28 mouse cellular contexts compared by ENCODE assay signal in genomic region chr2:181570375-181570774, GRCm38 (mm10). TPM values are rescaled to one million over a fixed set of nuclear protein-coding genes. Genes with fewer than 3 reads are reported as not detected.
A peak's percentile ranks its signal among the peaks of the same experiment; 100 is the strongest.
DNase-seq lines count a peak whose midpoint lies in the region; ATAC-seq and TF ChIP-seq lines count a peak whose summit lies in the region.
"Had no signal": no experiment of that assay in that cellular context is flagged by ENCODE, and none has a peak within 500 bp of the region (broad histone marks: within the 10 kb centered on the region; RNA-seq: fewer than 3 reads in every experiment).

No protein-coding gene starts in this region.

- H3K4me1 ChIP-seq in midbrain, embryonic 11.5 days (ENCODE audit: control insufficient read depth, insufficient read depth, low read length), result no peaks in the 10 kb centered on the region
- no peaks in the 10 kb centered on the region for H3K4me1 ChIP-seq in midbrain, postnatal 0 days (ENCODE audit: insufficient read depth, low read length)
- H3K4me1 ChIP-seq: forebrain, embryonic 12.5 days; hindbrain, embryonic 15.5 days; midbrain, embryonic 13.5 days; stomach, embryonic 15.5 days had no signal

- no peak overlapping the region for H3K27ac ChIP-seq in midbrain, embryonic 11.5 days (ENCODE audit: low read depth, low read length)
- no peak overlapping the region for H3K27ac ChIP-seq in midbrain, postnatal 0 days (ENCODE audit: low read depth, low read length)
- H3K27ac ChIP-seq: forebrain, embryonic 12.5 days; hindbrain, embryonic 10.5 days; hindbrain, embryonic 15.5 days; midbrain, embryonic 13.5 days; stomach, embryonic 15.5 days had no signal

- no peak overlapping the region for H3K9ac ChIP-seq in midbrain, embryonic 11.5 days (ENCODE audit: low read length)
- H3K9ac ChIP-seq in midbrain, postnatal 0 days (replicated peaks; ENCODE audit: low read length, poor library complexity, severe bottlenecking), result no peak overlapping the region
- H3K9ac ChIP-seq: forebrain, embryonic 12.5 days; hindbrain, embryonic 15.5 days; midbrain, embryonic 13.5 days; stomach, embryonic 15.5 days had no signal

- no peak for TF ChIP-seq CTCF in midbrain, postnatal 0 days (IDR thresholded peaks at IDR 0.05)

- no peaks in the 10 kb centered on the region for H3K9me3 ChIP-seq in midbrain, embryonic 11.5 days (ENCODE audit: control insufficient read depth, low read length)
- H3K9me3 ChIP-seq in midbrain, postnatal 0 days (ENCODE audit: low read length), result no peaks in the 10 kb centered on the region
- H3K9me3 ChIP-seq: forebrain, embryonic 12.5 days; hindbrain, embryonic 10.5 days; hindbrain, embryonic 15.5 days; stomach, embryonic 15.5 days had no signal

- no peaks in the 10 kb centered on the region for H3K36me3 ChIP-seq in midbrain, embryonic 11.5 days (ENCODE audit: control insufficient read depth, insufficient read depth, low read length)
- peaks cover 14% of the 10 kb centered on the region for H3K36me3 ChIP-seq in midbrain, postnatal 0 days (ENCODE audit: insufficient read depth, low read length)

- DNase-seq in cerebellum, adult 8-10 months, result peak; percentile 39
- no peak for DNase-seq in cerebellum, postnatal 4 days (ENCODE audit: low spot score in 2 of 2)
- DNase-seq in gastrocnemius, postnatal 10 days, result peak; percentile 1
- DNase-seq in gastrocnemius, adult 8-10 months (ENCODE audit: low spot score in 2 of 2), result no peak
- no peak for DNase-seq in midbrain, embryonic 11.5 days (ENCODE audit: low spot score, missing footprints)
- DNase-seq in midbrain, postnatal 0 days (ENCODE audit: low spot score), result no peak
- DNase-seq in thymus, postnatal 14 days, result no peak
- DNase-seq: adrenal gland, adult 2 months; gastrocnemius, postnatal 25 days; heart, adult 18-20 months; kidney, adult 11 months; kidney, postnatal 14 days; layer of hippocampus, adult 9-11 months; lung, adult 18-20 months; lung, postnatal 4 days; right cerebral cortex, postnatal 25 days; thymus, adult 18-20 months; thymus, postnatal 36 days had no signal

- no peak overlapping the region for H3K4me3 ChIP-seq in midbrain, embryonic 11.5 days (ENCODE audit: low read depth, low read length)
- no peak overlapping the region for H3K4me3 ChIP-seq in midbrain, postnatal 0 days (ENCODE audit: low read depth, low read length)
- H3K4me3 ChIP-seq: erythroblast, embryonic 14.5 days; forebrain, embryonic 12.5 days; heart, embryonic 12.5 days; hindbrain, embryonic 10.5 days; hindbrain, embryonic 15.5 days; midbrain, embryonic 13.5 days; stomach, embryonic 15.5 days had no signal

- no peaks in the 10 kb centered on the region for H3K27me3 ChIP-seq in midbrain, embryonic 11.5 days (ENCODE audit: control insufficient read depth, insufficient read depth, low read length)
- H3K27me3 ChIP-seq in midbrain, postnatal 0 days (ENCODE audit: insufficient read depth, low read length), result no peaks in the 10 kb centered on the region
- H3K27me3 ChIP-seq: forebrain, embryonic 12.5 days; heart, embryonic 12.5 days; hindbrain, embryonic 15.5 days; megakaryocyte, embryonic 14.5 days; midbrain, embryonic 13.5 days; stomach, embryonic 15.5 days had no signal

- no peak overlapping the region for H3K4me2 ChIP-seq in midbrain, embryonic 11.5 days
- no peak overlapping the region for H3K4me2 ChIP-seq in midbrain, postnatal 0 days (ENCODE audit: low read depth, low read length, poor library complexity, severe bottlenecking)
- H3K4me2 ChIP-seq: forebrain, embryonic 12.5 days; heart, embryonic 12.5 days; hindbrain, embryonic 15.5 days; midbrain, embryonic 13.5 days; stomach, embryonic 15.5 days had no signal

- WGBS in midbrain, embryonic 11.5 days, result 85% methylated on average over 8 of the region's 8 CpGs
- WGBS in midbrain, postnatal 0 days, result 90% methylated on average over 8 of the region's 8 CpGs

- ATAC-seq in midbrain, embryonic 11.5 days (ENCODE audit: low FRiP score), result 0 out of 2 replicates have a peak, but pooled peaks have one; percentile 15
- ATAC-seq in midbrain, postnatal 0 days (ENCODE audit: low FRiP score), result no peak
- ATAC-seq: inflammation-experienced regulatory T-cells, adult 6 months; lung, postnatal 0 days had no signal

RNA-seq across cellular contexts. Expression of gene Uckl1, which starts 14.3 kb away (rescaled TPM):
- 10 to 100 TPM; 36.5 to 43.5 TPM for total RNA-seq in gastrocnemius, postnatal 10 days (2021)
- total RNA-seq in gastrocnemius, adult 8-10 months (2022), result 10 to 100 TPM; 24.6 to 38.4 (median 28.5) TPM
- polyA plus RNA-seq in midbrain, embryonic 11.5 days (2014; fragmentation: Nextera tagmentation; extraction: Ambion mirVana), result 46.4 and 50.2 TPM in 2 replicates
- 49.8 and 63.9 TPM in 2 replicates for total RNA-seq in midbrain, postnatal 0 days (2014; rRNA removed)
- polyA plus RNA-seq in midbrain, postnatal 0 days (2015; fragmentation: Nextera tagmentation; extraction: Ambion mirVana), result 45.2 and 52.7 TPM in 2 replicates

RNA-seq across cellular contexts. Expression of gene Prpf6, which starts 21.3 kb away (rescaled TPM):
- total RNA-seq in gastrocnemius, postnatal 10 days (2021), result 10 to 100 TPM; 26.7 to 33.4 TPM
- 10 to 100 TPM; 28.8 to 35.0 (median 32.6) TPM for total RNA-seq in gastrocnemius, adult 8-10 months (2022)
- 77.0 and 82.6 TPM in 2 replicates for polyA plus RNA-seq in midbrain, embryonic 11.5 days (2014; fragmentation: Nextera tagmentation; extraction: Ambion mirVana)
- total RNA-seq in midbrain, postnatal 0 days (2014; rRNA removed), result 34.4 and 39.3 TPM in 2 replicates
- polyA plus RNA-seq in midbrain, postnatal 0 days (2015; fragmentation: Nextera tagmentation; extraction: Ambion mirVana), result 40.5 and 40.6 TPM in 2 replicates

RNA-seq across cellular contexts. Expression of gene Zfp512b, which starts 22.2 kb away (rescaled TPM):
- 10 to 100 TPM; 28.4 to 32.4 TPM for total RNA-seq in gastrocnemius, postnatal 10 days (2021)
- total RNA-seq in gastrocnemius, adult 8-10 months (2022), result 10 to 100 TPM; 15.4 to 21.2 (median 19.3) TPM
- polyA plus RNA-seq in midbrain, embryonic 11.5 days (2014; fragmentation: Nextera tagmentation; extraction: Ambion mirVana), result 24.6 and 27.0 TPM in 2 replicates
- total RNA-seq in midbrain, postnatal 0 days (2014; rRNA removed), result 60.0 and 85.1 TPM in 2 replicates
- polyA plus RNA-seq in midbrain, postnatal 0 days (2015; fragmentation: Nextera tagmentation; extraction: Ambion mirVana), result 81.1 and 99.7 TPM in 2 replicates

RNA-seq across cellular contexts. Expression of gene Samd10, which starts 28.6 kb away (rescaled TPM):
- 1 to 10 TPM in 1 of 2 experiments, under 1 TPM in 1; 0.85 to 1.2 TPM for total RNA-seq in gastrocnemius, postnatal 10 days (2021)
- 1 to 10 TPM; 1.7 to 4.6 (median 3.7) TPM for total RNA-seq in gastrocnemius, adult 8-10 months (2022)
- polyA plus RNA-seq in midbrain, embryonic 11.5 days (2014; fragmentation: Nextera tagmentation; extraction: Ambion mirVana), result 63.4 and 64.4 TPM in 2 replicates
- 140 and 142 TPM in 2 replicates for total RNA-seq in midbrain, postnatal 0 days (2014; rRNA removed)
- 174 and 179 TPM in 2 replicates for polyA plus RNA-seq in midbrain, postnatal 0 days (2015; fragmentation: Nextera tagmentation; extraction: Ambion mirVana)
- polyA plus RNA-seq: erythroblast, embryonic 14.5 days had no signal

RNA-seq across cellular contexts. Expression of gene Dnajc5, which starts 50.1 kb away (rescaled TPM):
- 10 to 100 TPM; 67.5 to 70.1 TPM for total RNA-seq in gastrocnemius, postnatal 10 days (2021)
- 10 to 100 TPM; 43.4 to 50.3 (median 44.1) TPM for total RNA-seq in gastrocnemius, adult 8-10 months (2022)
- polyA plus RNA-seq in midbrain, embryonic 11.5 days (2014; fragmentation: Nextera tagmentation; extraction: Ambion mirVana), result 93.6 and 102 TPM in 2 replicates
- total RNA-seq in midbrain, postnatal 0 days (2014; rRNA removed), result 416 and 487 TPM in 2 replicates
- polyA plus RNA-seq in midbrain, postnatal 0 days (2015; fragmentation: Nextera tagmentation; extraction: Ambion mirVana), result 303 and 316 TPM in 2 replicates

Comparison
In these comparisons a context has a peak if more than half of its experiments do, and no peak if none do; other contexts are left out.
1. DNase-seq: peak in cerebellum, adult 8-10 months (single experiment) and gastrocnemius, postnatal 10 days (single experiment); none in cerebellum, postnatal 4 days (0 of 2), gastrocnemius, adult 8-10 months (0 of 2), midbrain, embryonic 11.5 days (single experiment), midbrain, postnatal 0 days (single experiment) and thymus, postnatal 14 days (single experiment).